Mouse (Mus musculus): Measurements from ENCODE around the gene Olfr826.
"Not testable (repeated sequence)": the region's sequence is repeated elsewhere in the genome, so short reads cannot be mapped to it uniquely, and the experiment has no call there.

Gene Olfr826

DNA sequence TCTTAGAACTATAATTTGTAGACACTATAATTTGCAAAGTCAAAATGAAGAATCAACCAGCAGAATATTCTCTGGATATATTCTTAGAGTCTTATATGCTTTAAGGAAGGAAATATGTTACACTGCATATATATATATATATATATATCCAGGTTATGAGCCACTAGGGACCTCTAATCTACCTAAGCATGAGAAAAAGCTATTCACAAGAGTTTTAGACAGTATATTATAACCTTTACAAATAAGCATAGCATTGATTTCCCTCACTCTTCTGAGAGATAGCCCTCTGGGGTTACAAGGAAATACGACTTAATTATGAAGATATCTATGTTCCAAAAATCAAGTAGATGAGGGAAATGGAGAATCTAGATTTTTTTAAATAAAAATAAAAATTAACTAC, at the start of gene Olfr826:
Gene Olfr826, minus strand, starts transcription at position 101 of the 400 bp plus-strand sequence.
- DNase-seq (ENCODE audit: low spot score in 2 of 2) = no peak

DNA sequence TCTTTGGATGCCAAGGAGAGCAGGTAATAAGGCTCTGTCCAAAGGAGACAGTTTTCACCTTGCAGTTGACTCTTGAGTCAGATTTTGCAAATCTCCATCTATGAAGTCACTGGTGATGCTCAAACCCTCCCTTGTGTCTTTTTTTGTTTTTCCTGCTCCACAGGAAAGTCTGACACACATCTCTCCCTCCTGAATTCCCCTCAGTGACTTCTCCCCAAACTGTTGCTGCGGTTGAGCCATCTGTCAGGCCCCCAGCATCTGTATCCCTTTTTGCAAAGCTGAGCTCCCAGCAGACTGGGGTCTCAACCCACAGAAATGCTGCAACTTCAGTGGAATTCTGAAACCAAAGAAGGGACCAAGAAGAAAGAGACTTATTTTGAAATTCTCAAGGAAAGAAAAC, 48.1 kb upstream of the Olfr826 start:
- DNase-seq (ENCODE audit: low spot score in 2 of 2) = no peak

DNA sequence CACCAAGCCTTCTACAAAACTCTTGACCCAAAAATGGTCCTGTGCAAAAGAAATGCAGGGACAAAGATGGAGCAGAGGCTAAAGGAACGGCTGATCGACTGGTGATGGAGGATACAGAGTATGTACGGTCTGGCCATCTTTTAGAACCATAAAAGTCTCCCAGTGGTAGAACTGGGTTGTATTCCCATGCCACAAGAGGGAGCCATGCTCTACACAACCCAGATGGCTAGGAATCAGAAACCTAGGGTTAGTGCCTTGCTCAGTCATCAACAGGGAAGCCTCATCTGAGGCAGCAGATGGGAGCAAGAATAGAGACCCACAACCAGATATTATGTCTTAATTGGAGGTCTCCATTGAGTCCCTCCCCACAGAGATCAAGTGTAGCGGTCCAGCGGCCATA, 45.6 kb upstream of the Olfr826 start:
- DNase-seq (ENCODE audit: low spot score in 2 of 2) = no peak

- DNase-seq (ENCODE audit: low spot score in 2 of 2) = peak in 1 of 2 experiments; percentile 19
Measured at GRCm38 (mm10) chr10:130228246-130228645, 44.3 kb upstream of the Olfr826 start.

GRCm38 (mm10) chr10:130225034-130225433, 41.0 kb upstream of the Olfr826 start:
- no peak for DNase-seq (ENCODE audit: low spot score in 2 of 2)

DNA sequence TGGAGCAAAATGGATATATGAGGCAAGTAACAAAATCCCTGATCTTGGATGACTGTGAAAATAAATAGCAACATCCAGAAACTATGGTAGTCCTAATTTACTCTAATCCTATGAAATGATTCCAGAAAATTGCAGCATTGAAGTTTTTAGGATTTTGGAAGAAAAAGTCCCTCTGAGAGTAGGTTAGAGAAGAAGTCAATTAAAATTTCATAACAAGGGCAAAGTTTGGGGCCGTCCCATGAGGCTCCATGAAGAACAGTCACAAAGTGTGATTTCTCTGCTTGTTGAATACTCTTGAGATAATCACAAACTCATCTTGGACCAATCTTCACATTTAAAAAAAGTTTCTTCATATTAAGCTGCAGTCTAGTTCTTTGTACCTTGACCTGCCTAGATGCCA, 30.3 kb upstream of the Olfr826 start, which contains the start of gene Olfr827:
Gene Olfr827, minus strand, starts transcription at position 101 of the 400 bp plus-strand sequence.
- no peak for DNase-seq (ENCODE audit: low spot score in 2 of 2)

DNA sequence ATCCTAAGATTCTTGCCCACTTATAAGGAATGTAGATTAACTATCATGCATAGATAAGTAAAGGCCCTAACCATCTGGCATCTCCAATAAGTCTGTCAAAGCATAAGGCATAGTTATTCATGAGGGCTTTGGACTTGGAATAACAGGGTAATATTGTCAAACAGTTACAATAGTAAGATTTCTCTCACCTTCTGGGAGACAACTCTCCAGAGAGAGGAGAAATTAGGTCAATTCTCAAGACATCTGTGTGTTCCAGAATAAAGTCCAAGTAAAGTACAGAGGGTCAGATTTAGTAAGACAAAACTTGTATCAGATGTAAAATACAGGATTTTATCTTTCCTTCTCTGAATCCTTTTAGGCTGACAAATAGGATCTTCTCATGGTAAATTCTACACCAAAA, 17.3 kb downstream of the Olfr826 start, which contains the start of gene Olfr825:
Gene Olfr825, minus strand, starts transcription at position 101 of the 400 bp plus-strand sequence.
- DNase-seq (ENCODE audit: low spot score in 2 of 2) = no peak

DNA sequence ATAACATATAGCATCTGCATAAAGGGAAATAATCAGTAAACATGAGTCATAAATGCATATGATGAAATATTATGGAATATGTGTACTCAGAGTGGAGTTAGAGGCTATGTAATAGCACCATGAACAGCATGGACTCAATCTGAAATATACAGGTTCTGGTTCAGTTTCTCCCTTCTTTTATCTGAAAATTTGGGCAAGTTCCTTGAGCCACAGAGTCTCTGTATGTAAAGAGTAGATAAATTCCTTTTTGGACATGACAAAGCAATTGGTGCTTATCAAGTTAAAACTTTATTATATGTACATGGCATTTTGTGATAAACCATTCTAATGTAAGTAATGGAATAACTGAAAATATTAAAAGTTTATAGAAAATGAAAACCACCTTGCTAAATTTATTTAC, 18.8 kb downstream of the Olfr826 start:
- no peak for DNase-seq (ENCODE audit: low spot score in 2 of 2)

DNA sequence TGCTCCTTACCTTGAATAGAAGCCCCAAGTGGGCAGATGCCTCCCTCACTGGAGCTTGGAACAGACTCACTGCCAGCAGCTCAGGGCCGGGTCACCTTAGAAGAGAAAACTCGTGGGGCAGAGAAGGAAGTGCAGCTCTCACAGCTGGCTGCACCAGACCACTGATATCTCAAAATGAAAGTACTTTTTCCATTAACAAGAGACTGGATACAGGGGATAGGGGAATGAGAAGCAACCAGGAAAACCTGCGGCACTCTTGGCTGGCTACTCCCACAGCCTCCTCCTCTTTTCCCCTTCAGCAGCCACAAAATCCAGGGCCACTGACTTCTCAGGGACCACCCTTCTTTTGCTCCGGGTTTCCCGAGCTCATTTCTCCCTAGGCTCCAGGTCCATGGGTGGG, 39.9 kb downstream of the Olfr826 start:
- no peak for DNase-seq (ENCODE audit: low spot score in 2 of 2)

DNA sequence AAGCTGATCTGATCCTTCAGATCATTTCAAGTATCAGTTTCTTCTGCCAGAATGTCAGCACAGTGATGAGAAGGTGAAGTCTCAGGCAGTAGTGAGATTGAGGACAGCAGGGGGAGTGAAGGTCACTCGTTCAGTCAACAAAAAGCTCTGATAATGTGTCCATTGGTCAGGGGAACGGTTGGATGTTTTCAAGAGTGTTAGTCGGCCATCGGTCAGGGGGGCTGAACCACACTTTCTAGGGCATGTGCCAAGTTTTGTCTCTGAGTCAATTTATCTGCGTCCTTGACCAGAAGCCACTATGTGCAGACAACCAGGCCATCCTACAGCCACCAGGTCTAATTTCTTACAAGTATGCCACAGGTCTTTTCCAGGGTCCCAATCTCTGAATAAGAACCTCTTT, 41.5 kb downstream of the Olfr826 start:
- DNase-seq (ENCODE audit: low spot score in 2 of 2) = not testable (repeated sequence)

DNA sequence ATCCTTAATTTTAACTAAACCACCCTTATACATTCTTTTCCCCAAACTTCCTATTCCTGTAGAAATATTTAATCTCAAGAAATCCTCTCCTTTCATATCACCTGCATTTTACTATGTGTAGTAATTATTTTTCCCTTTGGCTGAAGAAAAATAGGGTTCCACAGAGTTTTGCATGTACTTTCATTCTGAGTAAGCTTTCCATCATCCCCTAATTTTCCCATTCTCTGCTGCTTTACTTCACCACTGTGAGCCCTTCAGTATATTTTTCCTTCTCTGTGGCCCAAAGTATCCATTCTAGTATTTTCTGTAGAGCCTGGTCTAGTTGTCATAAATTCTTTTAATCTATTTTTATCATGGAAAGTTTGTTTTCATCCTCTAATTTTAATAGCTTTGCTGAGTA, 49.2 kb downstream of the Olfr826 start:
- DNase-seq (ENCODE audit: low spot score in 2 of 2) = no peak

- not testable (repeated sequence) for DNase-seq (ENCODE audit: low spot score in 2 of 2)
Measured at GRCm38 (mm10) chr10:130129900-130130299, 54.1 kb downstream of the Olfr826 start, which contains the start of gene Olfr824. Gene Olfr824 (minus strand): TSS chr10:130130000.
